29 mouse cellular contexts compared by ENCODE assay signal in genomic region chr5:48448888-48449287, GRCm38 (mm10).
DNase-seq lines count a peak whose midpoint lies in the region; ATAC-seq lines count a peak whose summit lies in the region.
"Had no signal": no experiment of that assay in that cellular context is flagged by ENCODE, and none has a peak within 500 bp of the region (broad histone marks: within the 10 kb centered on the region; RNA-seq: fewer than 3 reads in every experiment).

No protein-coding gene starts in this region.

- no peak overlapping the region for H3K4me2 ChIP-seq in neural tube, embryonic 13.5 days
- no peak overlapping the region for H3K4me2 ChIP-seq in neural tube, embryonic 15.5 days
- H3K4me2 ChIP-seq: embryonic facial prominence, embryonic 13.5 days; embryonic facial prominence, embryonic 15.5 days; forebrain, embryonic 12.5 days had no signal

- WGBS in neural tube, embryonic 13.5 days = 48% methylated on average over 1 of the region's 1 CpGs
- WGBS in neural tube, embryonic 15.5 days = 27% methylated on average over 1 of the region's 1 CpGs

- DNase-seq in frontal cortex, postnatal 14 days (ENCODE audit: low spot score in 2 of 2) = no peak
- DNase-seq in neural tube, embryonic 10.5 days (ENCODE audit: extremely low spot score, low spot score) = no peak
- no peak for DNase-seq in heart, adult 11 months
- DNase-seq: adrenal gland, adult 8-10 months; adrenal gland, postnatal 14 days; adrenal gland, postnatal 36 days; B cell, adult 2 months; cerebellum, adult 11 months; cerebellum, adult 18-20 months; cerebellum, adult 8-10 months; cerebellum, adult 9-11 months; cerebellum, postnatal 14 days; cerebellum, postnatal 36 days; embryo, embryonic 11 days had no signal

- peak; percentile 59 for ATAC-seq in frontal cortex, adult (ENCODE audit: low TSS enrichment)
- peak; percentile 50; the same call in 1 of the 2 replicates for ATAC-seq in neural tube, embryonic 13.5 days (ENCODE audit: low read depth)
- ATAC-seq in neural tube, embryonic 15.5 days (ENCODE audit: low FRiP score) = peak; percentile 66; the same call in 1 of the 2 replicates
- ATAC-seq: activated CD4-positive, CD25-positive, alpha-beta regulatory T cell, adult 4 months; CD4-positive, CD25-positive, alpha-beta regulatory T cell, adult 4 months; forebrain, embryonic 14.5 days; forebrain, embryonic 16.5 days; Patski had no signal

- H3K27me3 ChIP-seq in neural tube, embryonic 13.5 days = no peaks in the 10 kb centered on the region
- H3K27me3 ChIP-seq in neural tube, embryonic 15.5 days (replicated peaks) = no peaks in the 10 kb centered on the region
- H3K27me3 ChIP-seq: CH12.LX; embryonic facial prominence, embryonic 13.5 days; embryonic facial prominence, embryonic 15.5 days; forebrain, embryonic 12.5 days had no signal

- no peaks in the 10 kb centered on the region for H3K4me1 ChIP-seq in neural tube, embryonic 13.5 days (replicated peaks)
- 0 out of 2 replicates have a peak, but pooled peaks cover 4% of the 10 kb centered on the region for H3K4me1 ChIP-seq in neural tube, embryonic 15.5 days
- H3K4me1 ChIP-seq: embryonic facial prominence, embryonic 13.5 days; embryonic facial prominence, embryonic 15.5 days; forebrain, embryonic 10.5 days; forebrain, embryonic 12.5 days had no signal

- no peak overlapping the region for H3K4me3 ChIP-seq in neural tube, embryonic 13.5 days
- H3K4me3 ChIP-seq in neural tube, embryonic 15.5 days (replicated peaks) = no peak overlapping the region
- H3K4me3 ChIP-seq: embryonic facial prominence, embryonic 13.5 days; embryonic facial prominence, embryonic 15.5 days; erythroblast, embryonic 14.5 days; forebrain, embryonic 10.5 days; forebrain, embryonic 12.5 days had no signal

- H3K27ac ChIP-seq in neural tube, embryonic 13.5 days (replicated peaks) = no peak overlapping the region
- no peak overlapping the region for H3K27ac ChIP-seq in neural tube, embryonic 15.5 days (replicated peaks)
- H3K27ac ChIP-seq: embryonic facial prominence, embryonic 13.5 days; embryonic facial prominence, embryonic 15.5 days; forebrain, embryonic 10.5 days; forebrain, embryonic 12.5 days had no signal

- no peaks in the 10 kb centered on the region for H3K36me3 ChIP-seq in neural tube, embryonic 13.5 days
- H3K36me3 ChIP-seq in neural tube, embryonic 15.5 days = no peaks in the 10 kb centered on the region
- H3K36me3 ChIP-seq: embryonic facial prominence, embryonic 13.5 days; embryonic facial prominence, embryonic 15.5 days; forebrain, embryonic 10.5 days; forebrain, embryonic 12.5 days; G1E had no signal

- no peak overlapping the region for H3K9ac ChIP-seq in neural tube, embryonic 13.5 days
- no peak overlapping the region for H3K9ac ChIP-seq in neural tube, embryonic 15.5 days (replicated peaks)
- H3K9ac ChIP-seq: embryonic facial prominence, embryonic 13.5 days; embryonic facial prominence, embryonic 15.5 days; forebrain, embryonic 12.5 days had no signal

- no peaks in the 10 kb centered on the region for H3K9me3 ChIP-seq in neural tube, embryonic 13.5 days
- H3K9me3 ChIP-seq in neural tube, embryonic 15.5 days (replicated peaks) = no peaks in the 10 kb centered on the region
- H3K9me3 ChIP-seq: embryonic facial prominence, embryonic 13.5 days; embryonic facial prominence, embryonic 15.5 days; forebrain, embryonic 10.5 days; forebrain, embryonic 12.5 days; G1E had no signal
